In genomic region chr7:103827808-103828207, GRCm38 (mm10) we compare ENCODE assay signal across 8 mouse cellular contexts. TPM values are rescaled to one million over a fixed set of nuclear protein-coding genes. Genes with fewer than 3 reads are reported as not detected.
DNase-seq lines count a peak whose midpoint lies in the region; ATAC-seq and TF ChIP-seq lines count a peak whose summit lies in the region.

Gene Hbb-bs, minus strand, starts transcription at chr7:103828096.

- no peak within 1 kb of the TSS for H3K9ac ChIP-seq in intestine, postnatal 0 days (ENCODE audit: low read depth, low read length)

- no peaks in the 10 kb centered on the region for H3K36me3 ChIP-seq in intestine, postnatal 0 days (ENCODE audit: control insufficient read depth, insufficient read depth)

- H3K4me3 ChIP-seq in intestine, postnatal 0 days (ENCODE audit: low read depth, low read length): no peak within 1 kb of the TSS

- no peaks in the 10 kb centered on the region for H3K4me1 ChIP-seq in intestine, postnatal 0 days (replicated peaks; ENCODE audit: control insufficient read depth, insufficient read depth, low read length)

- no peak for TF ChIP-seq CTCF in brain, embryonic 14.5 days (IDR thresholded peaks at IDR 0.05; ENCODE audit: borderline replicate concordance, extremely low read depth, insufficient read depth, insufficient read length)
- no peak for TF ChIP-seq CTCF in intestine, postnatal 0 days (IDR thresholded peaks at IDR 0.05; ENCODE audit: low read depth)

- TF ChIP-seq POLR2A in brain, embryonic 14.5 days (IDR thresholded peaks at IDR 0.05; ENCODE audit: borderline replicate concordance, extremely low read depth, insufficient read depth, insufficient read length, poor library complexity, severe bottlenecking): no peak

- H3K27ac ChIP-seq in intestine, postnatal 0 days (ENCODE audit: low read depth, low read length): no peak within 1 kb of the TSS

- H3K4me2 ChIP-seq in intestine, postnatal 0 days (replicated peaks; ENCODE audit: low read depth): no peak within 1 kb of the TSS

- 92% methylated on average over 4 of the region's 4 CpGs for WGBS in intestine, postnatal 0 days

- intact Hi-C loops in gastrocnemius, postnatal 36 days (cut with DNase I): no loop called here

- H3K27me3 ChIP-seq in intestine, postnatal 0 days (replicated peaks; ENCODE audit: control insufficient read depth, insufficient read depth, low read length): no peaks in the 10 kb centered on the region

- peak; percentile 38; the same call in 1 of the 2 replicates for ATAC-seq in intestine, postnatal 0 days
- peak; percentile 95 for ATAC-seq in megakaryocyte-erythroid progenitor cell, adult 5-6 weeks (replicated peaks; ENCODE audit: low FRiP score, low TSS enrichment, poor library complexity, severe bottlenecking)
- no peak for ATAC-seq in frontal cortex, adult (ENCODE audit: low TSS enrichment)

- no peaks in the 10 kb centered on the region for H3K9me3 ChIP-seq in intestine, postnatal 0 days (ENCODE audit: control insufficient read depth)

- no peak for DNase-seq in heart, adult 18-20 months
- DNase-seq in heart, adult 11 months: no peak
- no peak for DNase-seq in brain, embryonic 14.5 days (ENCODE audit: low read depth)
- DNase-seq in gastrocnemius, postnatal 36 days: no peak
- DNase-seq in adipocyte (ENCODE audit: low spot score): no peak

RNA-seq across cellular contexts. Expression of gene Hbb-bs, which starts in this region (rescaled TPM):
- total RNA-seq in heart, adult 18-20 months (2021): over 10,000 TPM; 10,167 to 10,648 TPM
- 4,622 and 5,050 TPM in 2 replicates for polyA plus RNA-seq in brain, embryonic 14.5 days (2012; rRNA removed)
- total RNA-seq in gastrocnemius, postnatal 36 days (2021): 100 to 1,000 TPM; 266 to 399 TPM
- polyA plus RNA-seq in intestine, postnatal 0 days (2015; fragmentation: Nextera tagmentation; extraction: Ambion mirVana): 726 and 1,073 TPM in 2 replicates
- 149 and 199 TPM in 2 replicates for total RNA-seq in megakaryocyte-erythroid progenitor cell, adult 5-6 weeks (2014; fragmentation: Nextera tagmentation)
- total RNA-seq in megakaryocyte-erythroid progenitor cell, adult 5-6 weeks (2017): 20.1 and 148 TPM in 2 replicates

Comparison
In these comparisons a context has a peak if more than half of its experiments do, and no peak if none do; other contexts are left out.
1. RNA of gene Hbb-bs (total RNA-seq): 10,167 to 10,648 TPM in heart, adult 18-20 months; 266 to 399 TPM in gastrocnemius, postnatal 36 days and 20.1 to 199 TPM in megakaryocyte-erythroid progenitor cell, adult 5-6 weeks; every median in the first group is over 10 times any median in the second.